Mouse (Mus musculus): ENCODE measurements around the gene Cd59b. TPM values are rescaled to one million over a fixed set of nuclear protein-coding genes. Genes with fewer than 3 reads are reported as not detected.

The Cd59b gene
- not detected for polyA plus RNA-seq (2017; shearing (Covaris generic))

GRCm38 (mm10) chr2:104069704-104070185 lies at the start of gene Cd59b:
Gene Cd59b (plus strand): TSS chr2:104069849.

GRCm38 (mm10) chr2:104027458-104028138 lies 42.1 kb upstream of the Cd59b start, which contains the start of gene Fbxo3:
Gene Fbxo3 (plus strand): TSS chr2:104027721.

DNA sequence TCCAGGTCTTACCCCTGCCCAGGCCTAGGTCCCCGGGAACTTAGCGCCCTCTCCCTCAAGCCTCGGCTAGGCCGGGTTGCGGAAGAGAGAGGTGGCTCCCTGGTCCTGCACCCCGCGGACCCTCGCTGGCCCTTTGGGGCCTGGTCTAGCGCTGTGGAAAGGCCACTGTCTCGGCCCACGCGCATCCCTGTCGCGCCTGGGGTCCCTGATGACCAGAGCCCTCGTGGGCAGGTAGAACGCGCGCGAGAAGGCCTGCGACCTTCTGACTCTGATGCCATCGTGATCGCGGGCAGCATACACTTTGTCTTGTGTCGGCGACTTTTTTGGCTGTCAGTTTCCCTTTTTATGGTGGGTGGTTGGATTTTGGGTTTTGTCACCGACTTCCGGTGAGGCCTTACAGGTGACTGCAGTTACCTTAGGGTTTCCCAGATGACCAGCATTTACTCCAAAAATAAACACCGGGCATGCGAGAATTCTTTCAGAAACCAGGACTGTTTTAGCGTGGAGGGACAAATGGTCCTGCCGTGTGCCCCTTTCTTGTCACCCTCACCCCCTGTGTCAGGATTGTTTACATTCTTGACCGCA lies 41.4 kb upstream of the Cd59b start, which contains the start of gene 4931422A03Rik:
TSS of gene 4931422A03Rik (minus strand) at position 223 of the 585 bp plus-strand sequence.

GRCm38 (mm10) chr2:104065526-104065925 lies 4.1 kb upstream of the Cd59b start, which contains the start of gene Gm10912:
Gene Gm10912 (plus strand): TSS chr2:104065826.

DNA sequence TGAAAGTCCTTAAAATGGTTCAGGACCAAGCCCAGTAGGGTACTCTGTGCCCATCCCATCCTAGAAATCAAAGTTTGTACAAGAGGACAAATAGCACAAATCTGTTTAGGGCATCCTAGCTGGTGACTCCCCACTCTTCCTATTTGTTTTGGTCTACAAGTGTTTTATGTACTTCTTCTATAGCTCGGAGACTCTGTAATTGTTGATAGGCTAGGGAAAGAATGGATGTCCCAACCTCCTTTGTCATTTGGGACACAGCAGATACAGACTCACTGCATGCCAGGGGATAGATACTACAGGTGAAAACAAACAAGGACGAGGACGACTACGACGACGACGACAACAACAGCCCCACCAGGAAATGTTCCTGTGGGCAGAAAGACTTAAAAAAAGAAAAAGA lies 1.2 kb upstream of the Cd59b start, which contains the start of gene Gm10799:
TSS of gene Gm10799 (minus strand) at position 101 of the 400 bp plus-strand sequence.

DNA sequence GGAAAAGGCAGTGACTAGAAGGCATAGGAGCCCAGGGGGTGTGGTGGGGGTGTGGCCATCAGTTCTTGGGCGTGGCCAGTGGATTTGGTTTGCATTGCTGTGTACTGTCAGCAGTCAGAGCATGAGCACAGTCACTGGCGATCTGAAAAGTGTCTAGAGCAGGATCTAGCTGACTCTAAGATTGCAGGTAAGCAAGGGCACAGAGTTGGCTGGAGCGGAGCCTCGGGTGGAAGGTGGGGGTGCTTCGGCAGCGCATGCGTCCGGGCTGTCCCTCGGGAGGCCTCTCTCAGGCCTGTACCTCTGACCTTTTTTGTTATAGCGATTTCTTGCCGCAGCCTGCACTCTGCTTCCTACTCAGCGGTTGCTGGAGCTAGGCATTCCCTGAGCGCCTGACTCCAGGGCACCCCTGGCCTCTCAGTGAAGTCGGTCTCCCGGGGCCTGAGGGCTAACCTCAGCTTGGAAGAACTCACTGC lies 26.1 kb downstream of the Cd59b start, which contains the start of gene Cd59a:
TSS of gene Cd59a (plus strand) at position 61 of the 473 bp plus-strand sequence.

GRCm38 (mm10) chr2:104122505-104123378 lies 53.1 kb downstream of the Cd59b start, which contains the start of gene A930018P22Rik:
Gene A930018P22Rik (plus strand): TSS chr2:104122769.

Other genes with a start within 250 kb of the Cd59b start
- gene Lmo2, start 111.9 kb upstream of the Cd59b start, polyA plus RNA-seq (2017; shearing (Covaris generic)) = not detected
- gene Fbxo3, start 42.1 kb upstream of the Cd59b start, polyA plus RNA-seq (2017; shearing (Covaris generic)) = 59.5 TPM
- gene 4931422A03Rik, start 41.5 kb upstream of the Cd59b start, polyA plus RNA-seq (2017; shearing (Covaris generic)) = 4.4 TPM
- gene Gm10912, start 4.0 kb upstream of the Cd59b start, polyA plus RNA-seq (2017; shearing (Covaris generic)) = 0.22 TPM
- gene Gm10799, start 1.3 kb upstream of the Cd59b start, polyA plus RNA-seq (2017; shearing (Covaris generic)) = not detected
- gene Cd59a, start 26.0 kb downstream of the Cd59b start, polyA plus RNA-seq (2017; shearing (Covaris generic)) = not detected
- gene A930018P22Rik, start 52.9 kb downstream of the Cd59b start, polyA plus RNA-seq (2017; shearing (Covaris generic)) = not detected

Measured in CD4-positive, CD25-positive, alpha-beta regulatory T cell, adult 9 weeks (primary cell).